Mouse (Mus musculus) C2C12 (cell line): ENCODE results near the gene Dpp8.

Experiments used
- CEBPB ChIP-seq: IDR thresholded peaks from one replicate; pipeline ENCODE4 v1.6.1; 2011; ENCODE audit warnings: low read depth, mild to moderate bottlenecking, control low read depth, moderate library complexity
- CTCF ChIP-seq: IDR thresholded peaks from one replicate; pipeline ENCODE4 v1.5.1; 2011; ENCODE audit not compliant: control insufficient read depth, insufficient read depth, insufficient read length
- MAX ChIP-seq: IDR thresholded peaks from one replicate; pipeline ENCODE4 v1.6.1; 2011; ENCODE audit warnings: mild to moderate bottlenecking, control low read depth
- MYOD1 ChIP-seq: IDR thresholded peaks from one replicate; pipeline ENCODE4 v1.6.1; 2011; ENCODE audit warnings: low read depth; ENCODE audit not compliant: control insufficient read depth, insufficient read length
- USF1 ChIP-seq: IDR thresholded peaks from one replicate; pipeline ENCODE4 v1.6.1; 2011; ENCODE audit warnings: low read depth, mild to moderate bottlenecking, control low read depth, moderate library complexity

GRCm38 (mm10) chr9:65019146-65019545, 13.1 kb upstream of the Dpp8 start:
- no peak for TF ChIP-seq CTCF
- no peak for TF ChIP-seq MAX
- no peak for TF ChIP-seq USF1
- no peak for TF ChIP-seq CEBPB
- TF ChIP-seq MYOD1: no peak
